Mouse (Mus musculus) ovary, postnatal 14 days (tissue): ENCODE data around the gene Serpina11.
"Not testable (repeated sequence)": the region's sequence is repeated elsewhere in the genome, so short reads cannot be mapped to it uniquely, and the experiment has no call there.

ENCODE experiments used
- DNase-seq: peaks from one replicate; pipeline ENCODE4 v3.0.0; 2022; ENCODE audit warnings: low spot score

Gene Serpina11

DNA sequence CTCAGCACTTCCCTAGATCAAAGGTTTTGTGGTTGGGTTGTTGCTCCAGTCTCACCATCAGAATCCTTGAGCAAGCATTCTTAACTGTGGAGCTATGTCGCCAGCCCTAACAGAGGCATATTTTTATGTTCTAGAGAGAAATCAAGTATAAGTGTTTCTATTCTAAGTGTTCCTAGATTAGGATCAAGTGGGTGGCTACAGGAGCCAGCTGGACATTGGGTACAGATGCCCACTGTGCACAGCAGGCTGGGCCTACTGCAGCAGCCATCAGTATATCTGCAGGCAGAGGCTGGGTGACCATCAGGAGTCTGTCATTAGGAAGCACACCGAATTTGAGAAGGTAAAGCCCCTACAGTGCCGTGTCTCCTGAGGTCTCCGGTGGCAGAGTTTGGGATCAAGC lies 18.7 kb downstream of the Serpina11 start:
- DNase-seq, result no peak

DNA sequence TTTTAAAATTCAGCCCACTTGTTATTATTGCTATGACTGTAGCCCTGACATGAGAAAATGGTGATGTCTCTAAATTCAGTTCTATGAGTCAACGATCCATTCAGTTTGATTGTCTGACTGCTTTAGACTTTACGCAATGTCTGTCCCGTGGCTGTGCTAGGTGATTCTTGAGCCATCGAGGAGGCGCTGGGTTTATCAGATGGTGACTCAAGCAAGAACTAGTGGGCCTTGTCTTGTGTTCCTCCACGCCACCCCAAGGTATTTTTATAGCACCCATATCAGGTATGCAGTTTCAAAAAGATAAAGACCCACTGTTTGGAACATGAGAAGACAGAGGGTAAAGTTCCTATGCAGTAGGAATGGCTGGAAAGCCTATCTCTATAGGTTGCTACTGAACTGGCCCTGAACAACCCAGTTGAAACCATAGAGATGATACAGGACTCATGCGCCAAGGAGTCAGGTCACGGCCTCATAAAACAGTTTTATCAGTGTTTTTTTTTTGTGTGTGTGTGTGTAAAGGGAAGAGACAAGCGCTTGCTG lies 20.1 kb downstream of the Serpina11 start:
- DNase-seq, result no peak

- no peak for DNase-seq
These were observed 23.0 kb downstream of the Serpina11 start for GRCm38 (mm10) chr12:103966761-103967160.

- no peak for DNase-seq
These were observed 26.5 kb downstream of the Serpina11 start for GRCm38 (mm10) chr12:103963288-103963687.

DNA sequence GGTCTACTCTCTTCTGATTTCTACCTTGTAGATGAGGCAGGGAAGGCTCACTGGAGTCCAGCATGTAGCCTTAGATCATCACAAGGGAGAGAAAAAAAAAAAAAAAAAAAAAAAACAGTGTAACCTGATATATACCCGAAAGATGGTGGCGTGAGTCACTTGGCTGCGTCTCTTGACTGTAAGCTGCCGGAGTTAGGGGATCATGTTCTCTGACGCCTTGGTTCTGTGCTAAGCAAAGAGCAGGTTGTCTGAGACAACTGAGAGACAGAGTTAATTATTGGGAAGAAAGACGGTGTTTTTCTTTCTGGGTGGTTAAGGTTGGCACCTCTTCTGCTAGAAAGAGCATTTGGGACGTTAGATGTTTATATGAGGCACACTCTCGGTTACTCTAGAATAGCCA lies 26.9 kb downstream of the Serpina11 start:
- DNase-seq, result no peak

DNA sequence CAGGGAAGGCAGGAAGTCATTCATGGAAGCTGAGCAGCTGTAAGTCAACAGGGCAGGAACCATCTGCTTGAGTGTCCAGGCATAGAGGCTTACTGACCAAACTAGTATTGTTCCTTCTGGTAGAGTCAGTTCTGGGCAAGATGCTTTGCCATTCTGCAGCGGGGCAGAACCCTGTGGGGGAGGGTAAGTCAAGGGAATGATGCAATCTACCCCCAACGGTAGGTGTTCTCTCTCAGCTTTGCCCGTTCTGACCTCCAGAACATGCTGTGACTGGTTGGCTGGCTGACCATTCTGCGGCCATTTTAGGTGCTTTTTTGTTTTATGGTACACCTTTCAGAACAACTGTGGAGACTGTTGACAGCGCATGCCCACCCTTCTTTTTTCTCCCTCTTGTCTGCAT lies 27.4 kb downstream of the Serpina11 start:
- no peak for DNase-seq

DNA sequence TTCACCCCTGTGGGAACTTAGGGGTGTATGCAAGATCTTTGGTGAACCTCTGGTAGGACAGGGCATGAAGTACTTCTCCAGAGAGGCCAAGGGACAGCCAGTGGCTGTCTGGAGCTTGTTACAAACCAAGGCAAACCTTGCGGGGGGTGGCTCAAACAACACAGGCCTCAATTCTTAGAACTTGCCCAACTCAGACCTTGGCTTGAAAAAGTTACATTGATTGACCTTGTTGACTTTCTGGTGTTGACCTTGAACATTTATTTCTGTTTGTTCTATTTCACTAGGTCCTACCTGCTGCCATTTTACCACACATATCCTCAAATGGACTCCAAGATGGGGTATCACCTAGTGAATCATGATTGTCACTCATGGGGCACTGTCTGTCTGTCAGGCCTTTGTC lies 28.0 kb downstream of the Serpina11 start:
- DNase-seq, result no peak

- DNase-seq, result no peak
These were observed 31.0 kb downstream of the Serpina11 start, which contains the start of gene Serpina1e for GRCm38 (mm10) chr12:103958798-103959197. Gene Serpina1e (minus strand): TSS chr12:103958975.

GRCm38 (mm10) chr12:103956555-103956954 lies 33.2 kb downstream of the Serpina11 start:
- DNase-seq, result not testable (repeated sequence)

- not testable (repeated sequence) for DNase-seq
These were observed 36.8 kb downstream of the Serpina11 start for GRCm38 (mm10) chr12:103952972-103953371.

GRCm38 (mm10) chr12:103946243-103946642 lies 43.5 kb downstream of the Serpina11 start:
- DNase-seq, result no peak
